9 mouse cellular contexts compared by ENCODE assay signal in genomic region chr9:75236416-75237308, GRCm38 (mm10). TPM values are rescaled to one million over a fixed set of nuclear protein-coding genes. Genes with fewer than 3 reads are reported as not detected.
DNase-seq lines count a peak whose midpoint lies in the region; ATAC-seq and TF ChIP-seq lines count a peak whose summit lies in the region.
"Had no signal": no experiment of that assay in that cellular context is flagged by ENCODE, and none has a peak within 500 bp of the region (broad histone marks: within the 10 kb centered on the region; RNA-seq: fewer than 3 reads in every experiment).

No protein-coding gene starts in this region.

- TF ChIP-seq POLR2A in small intestine, adult 2 months (IDR thresholded peaks at IDR 0.05; ENCODE audit: low read depth, low read length) = no peak

- DNase-seq in kidney, postnatal 10 days = no peak
- no peak for DNase-seq in retina, embryonic 14.5 days (ENCODE audit: low spot score)
- DNase-seq in kidney, postnatal 14 days = no peak
- DNase-seq: cerebellum, adult 9-10 months; thymus, postnatal 4 days had no signal

- no peaks in the 10 kb centered on the region for H3K36me3 ChIP-seq in kidney, embryonic 16.5 days (ENCODE audit: insufficient read depth, low read length)
- no peaks in the 10 kb centered on the region for H3K36me3 ChIP-seq in liver, embryonic 15.5 days (replicated peaks)
- peaks cover 3% of the 10 kb centered on the region; the same call in 1 of the 2 replicates for H3K36me3 ChIP-seq in small intestine, adult 2 months (ENCODE audit: control insufficient read depth, insufficient read depth, low read length)

- no peak overlapping the region for H3K9ac ChIP-seq in kidney, embryonic 16.5 days (replicated peaks; ENCODE audit: low read length)
- no peak overlapping the region for H3K9ac ChIP-seq in liver, embryonic 15.5 days

- H3K27ac ChIP-seq in kidney, embryonic 16.5 days (ENCODE audit: low read length) = no peak overlapping the region
- peak overlapping the region; percentile 9; the same call in 1 of the 2 replicates for H3K27ac ChIP-seq in brown adipose tissue, adult 24 weeks (replicated peaks; ENCODE audit: low read depth, low read length)
- H3K27ac ChIP-seq in liver, embryonic 15.5 days (replicated peaks) = peak overlapping the region; percentile 31; the same call in 1 of the 2 replicates
- peak overlapping the region; percentile 43 for H3K27ac ChIP-seq in small intestine, adult 2 months (ENCODE audit: insufficient read depth, low read depth, low read length)

- no peaks in the 10 kb centered on the region for H3K9me3 ChIP-seq in kidney, embryonic 16.5 days (ENCODE audit: low read length)
- no peaks in the 10 kb centered on the region for H3K9me3 ChIP-seq in liver, embryonic 15.5 days (replicated peaks)

- 0 out of 2 replicates have a peak, but pooled peaks cover 3% of the 10 kb centered on the region for H3K4me1 ChIP-seq in kidney, embryonic 16.5 days (ENCODE audit: insufficient read depth, low read length)
- no peaks in the 10 kb centered on the region for H3K4me1 ChIP-seq in brown adipose tissue, adult 24 weeks (ENCODE audit: control insufficient read depth, insufficient read depth, insufficient read length, low read length)
- H3K4me1 ChIP-seq in liver, embryonic 15.5 days (replicated peaks) = no peaks in the 10 kb centered on the region
- peaks cover 14% of the 10 kb centered on the region for H3K4me1 ChIP-seq in small intestine, adult 2 months (ENCODE audit: control insufficient read depth, insufficient read depth, insufficient read length, low read length)

- H3K27me3 ChIP-seq in kidney, embryonic 16.5 days (ENCODE audit: insufficient read depth, low read length) = peaks cover 7% of the 10 kb centered on the region; the same call in 1 of the 2 replicates
- peaks cover 26% of the 10 kb centered on the region for H3K27me3 ChIP-seq in liver, embryonic 15.5 days
- peaks cover 5% of the 10 kb centered on the region; the same call in 1 of the 2 replicates for H3K27me3 ChIP-seq in small intestine, adult 2 months (ENCODE audit: control insufficient read depth, insufficient read depth, low read length)

- H3K4me3 ChIP-seq in kidney, embryonic 16.5 days (ENCODE audit: low read length) = no peak overlapping the region
- no peak overlapping the region for H3K4me3 ChIP-seq in brown adipose tissue, adult 24 weeks (ENCODE audit: insufficient read depth, low read depth, low read length)
- no peak overlapping the region for H3K4me3 ChIP-seq in liver, embryonic 15.5 days (replicated peaks)
- no peak overlapping the region for H3K4me3 ChIP-seq in small intestine, adult 2 months (ENCODE audit: low read depth, low read length)

- no peak for TF ChIP-seq CTCF in small intestine, adult 2 months (IDR thresholded peaks at IDR 0.05; ENCODE audit: extremely low read depth, insufficient read length, insufficient replicate concordance, low read depth, low read length)

- ATAC-seq in kidney, embryonic 16.5 days (ENCODE audit: low FRiP score, low TSS enrichment) = 0 out of 2 replicates have a peak, but pooled peaks have one; percentile 18
- peak; percentile 80 for ATAC-seq in liver, embryonic 15.5 days (ENCODE audit: insufficient read depth)

- H3K4me2 ChIP-seq in kidney, embryonic 16.5 days (replicated peaks; ENCODE audit: low read depth, low read length) = no peak overlapping the region
- H3K4me2 ChIP-seq in liver, embryonic 15.5 days = no peak overlapping the region

- WGBS in kidney, embryonic 16.5 days = 82% methylated on average over 12 of the region's 12 CpGs
- WGBS in liver, embryonic 15.5 days (ENCODE audit: insufficient replicate concordance) = 62% methylated on average over 12 of the region's 12 CpGs
- 49% methylated on average over 12 of the region's 12 CpGs for WGBS in small intestine, adult 2 months

RNA-seq across cellular contexts. Expression of gene Myo5c, which starts 4.8 kb away (rescaled TPM):
- 4.0 and 5.0 TPM in 2 replicates for polyA plus RNA-seq in kidney, embryonic 16.5 days (2015; fragmentation: Nextera tagmentation; extraction: Ambion mirVana)
- polyA plus RNA-seq in brown adipose tissue, adult 24 weeks (2012; ENCODE audit: insufficient read depth, insufficient read length, missing spikeins) = 16.9 and 18.4 TPM in 2 replicates
- 0.46 and 0.81 TPM in 2 replicates for polyA plus RNA-seq in liver, embryonic 15.5 days (2015; fragmentation: Nextera tagmentation; extraction: Ambion mirVana)
- 10.9 and 12.1 TPM in 2 replicates for polyA plus RNA-seq in small intestine, adult 2 months (2012; rRNA removed)
